Mouse (Mus musculus) kidney, postnatal 0 days (tissue): ENCODE data around the gene Arrdc4. TPM values are rescaled to one million over a fixed set of nuclear protein-coding genes. Genes with fewer than 3 reads are reported as not detected.

Experiments
- ATAC-seq: fragments of 200-750 bp; cut with Nextera tagmentation; replicated peaks from 2 replicates; pipeline ENCODE4 v1.8.0; 2017; ENCODE audit warnings: low read depth, moderate number of reproducible peaks, moderate TSS enrichment, moderate library complexity; ENCODE audit not compliant: low FRiP score
- DNase-seq: peaks from one replicate; pipeline ENCODE4 v3.0.0-alpha.2; 2016; ENCODE audit warnings: low spot score
- H3K27ac ChIP-seq: fragments of 300-500 bp; sonication (generic); 2 replicates; pipeline ENCODE4 v1.5.1; 2014; ENCODE audit warnings: mild to moderate bottlenecking
- H3K27me3 ChIP-seq: fragments of 300-500 bp; sonication (generic); 2 replicates; pipeline ENCODE4 v1.6.1; 2014; ENCODE audit warnings: low read length, mixed read lengths; ENCODE audit not compliant: insufficient read depth
- H3K36me3 ChIP-seq: fragments of 300-500 bp; sonication (generic); 2 replicates; pipeline ENCODE4 v1.6.1; 2014; ENCODE audit warnings: low read length, mixed read lengths; ENCODE audit not compliant: insufficient read depth
- H3K4me1 ChIP-seq: fragments of 300-500 bp; sonication (generic); replicated peaks from 2 replicates; pipeline ENCODE4 v1.6.1; 2014; ENCODE audit warnings: antibody characterized with exemption, low read length, mixed read lengths; ENCODE audit not compliant: insufficient read depth
- H3K4me2 ChIP-seq: fragments of 300-500 bp; sonication (generic); 2 replicates; pipeline ENCODE4 v1.6.1; 2014; ENCODE audit warnings: mild to moderate bottlenecking, low read length, moderate library complexity, mixed read lengths
- H3K4me3 ChIP-seq: fragments of 300-500 bp; sonication (generic); replicated peaks from 2 replicates; pipeline ENCODE4 v1.5.1; 2014; ENCODE audit warnings: low read depth, low read length
- H3K9ac ChIP-seq: fragments of 300-500 bp; sonication (generic); 2 replicates; pipeline ENCODE4 v1.6.1; 2014; ENCODE audit warnings: low read depth, low read length
- H3K9me3 ChIP-seq: fragments of 300-500 bp; sonication (generic); replicated peaks from 2 replicates; pipeline ENCODE4 v1.6.1; 2016; ENCODE audit warnings: low read length, inconsistent platforms, mixed read lengths
- CTCF ChIP-seq: IDR thresholded peaks from 2 replicates; pipeline ENCODE4 v1.5.1; 2016; ENCODE audit warnings: antibody characterized with exemption, low read depth, mild to moderate bottlenecking, moderate library complexity
- WGBS: fragments of 180-500 bp; shearing (Covaris S2); extraction: QIAGEN DNeasy Blood & Tissue Kit; methylation state at CpG from one replicate; pipeline ENCODE4 v1.1.7; 2014; 5-methylcytosine and 5-hydroxymethylcytosine counted together
- polyA plus RNA-seq: library from polyadenylated mRNA; unstranded; fragments of >200 nt; fragmentation: Nextera tagmentation; extraction: Ambion mirVana; gene quantifications from 2 replicates; pipeline ENCODE4 v1.2.1, GENCODE M21; 2015

The Arrdc4 gene
- polyA plus RNA-seq, 1 experiment from 2014 or later: 29.7 TPM

- H3K4me3 ChIP-seq: no peak overlapping the region
- no peak overlapping the region for H3K27ac ChIP-seq
- 6% methylated on average over 10 of the region's 10 CpGs for WGBS
- no peak overlapping the region for H3K9ac ChIP-seq
- H3K36me3 ChIP-seq: no peaks in the 10 kb centered on the region
- TF ChIP-seq CTCF: no peak
- H3K4me2 ChIP-seq: peak overlapping the region; percentile 38; the same call in 1 of the 2 replicates
- peak; percentile 83 for DNase-seq
- no peaks in the 10 kb centered on the region for H3K9me3 ChIP-seq
- ATAC-seq: peak; percentile 40; the same call in 1 of the 2 replicates
- H3K27me3 ChIP-seq: no peaks in the 10 kb centered on the region
- 0 out of 2 replicates have a peak, but pooled peaks cover 8% of the 10 kb centered on the region for H3K4me1 ChIP-seq
Observed at GRCm38 (mm10) chr7:68717498-68717897, 31.5 kb downstream of the Arrdc4 start.

GRCm38 (mm10) chr7:68716926-68717325, 32.1 kb downstream of the Arrdc4 start:
- H3K4me2 ChIP-seq: peak overlapping the region; percentile 38; the same call in 1 of the 2 replicates
- no peak for DNase-seq
- TF ChIP-seq CTCF: no peak

GRCm38 (mm10) chr7:68712928-68713327, 36.1 kb downstream of the Arrdc4 start:
- 76% methylated on average over 1 of the region's 1 CpGs for WGBS
- ATAC-seq: no peak

More at GRCm38 (mm10) chr7:68716926-68717325, 32.1 kb downstream of the Arrdc4 start:
- H3K9me3 ChIP-seq: no peaks in the 10 kb centered on the region
- 53% methylated on average over 8 of the region's 8 CpGs for WGBS
- H3K9ac ChIP-seq: no peak overlapping the region
- no peaks in the 10 kb centered on the region for H3K36me3 ChIP-seq
- H3K27ac ChIP-seq: no peak overlapping the region
- H3K27me3 ChIP-seq: no peaks in the 10 kb centered on the region
- H3K4me1 ChIP-seq: 0 out of 2 replicates have a peak, but pooled peaks cover 8% of the 10 kb centered on the region
- H3K4me3 ChIP-seq: no peak overlapping the region
- peak; percentile 25; the same call in 1 of the 2 replicates for ATAC-seq

DNA sequence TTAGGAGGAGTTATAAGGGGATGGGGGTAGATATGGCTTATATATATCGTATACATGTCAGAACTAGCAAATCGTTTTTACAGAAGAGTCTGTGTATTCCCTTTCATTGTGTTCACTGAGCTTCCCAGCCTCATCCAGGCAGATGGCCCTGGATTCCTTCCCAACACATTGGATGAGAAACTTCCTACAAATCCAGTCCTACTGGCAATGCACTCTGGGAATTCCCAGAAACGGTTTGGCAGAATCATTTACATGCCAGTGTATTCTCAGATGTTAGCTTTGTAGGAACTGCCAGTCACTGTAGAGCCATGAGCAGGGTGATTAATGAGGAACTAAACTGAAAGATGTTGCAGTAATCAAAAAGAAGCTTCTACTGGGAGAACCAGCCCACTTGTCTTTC, 36.6 kb downstream of the Arrdc4 start:
- H3K36me3 ChIP-seq: no peaks in the 10 kb centered on the region
- H3K4me2 ChIP-seq: no peak overlapping the region
- no peaks in the 10 kb centered on the region for H3K27me3 ChIP-seq
- WGBS: 78% methylated on average over 3 of the region's 3 CpGs
- no peak overlapping the region for H3K27ac ChIP-seq
- no peak for TF ChIP-seq CTCF
- H3K9me3 ChIP-seq: no peaks in the 10 kb centered on the region
- no peak overlapping the region for H3K4me3 ChIP-seq
- H3K9ac ChIP-seq: no peak overlapping the region
- H3K4me1 ChIP-seq: no peaks in the 10 kb centered on the region
- ATAC-seq: no peak
- no peak for DNase-seq

More at GRCm38 (mm10) chr7:68712928-68713327, 36.1 kb downstream of the Arrdc4 start:
- 0 out of 2 replicates have a peak, but pooled peaks cover 3% of the 10 kb centered on the region for H3K4me1 ChIP-seq
- H3K4me3 ChIP-seq: no peak overlapping the region
- DNase-seq: no peak
- no peaks in the 10 kb centered on the region for H3K27me3 ChIP-seq
- TF ChIP-seq CTCF: no peak
- no peak overlapping the region for H3K4me2 ChIP-seq
- no peak overlapping the region for H3K9ac ChIP-seq
- H3K9me3 ChIP-seq: no peaks in the 10 kb centered on the region
- no peak overlapping the region for H3K27ac ChIP-seq
- no peaks in the 10 kb centered on the region for H3K36me3 ChIP-seq

DNA sequence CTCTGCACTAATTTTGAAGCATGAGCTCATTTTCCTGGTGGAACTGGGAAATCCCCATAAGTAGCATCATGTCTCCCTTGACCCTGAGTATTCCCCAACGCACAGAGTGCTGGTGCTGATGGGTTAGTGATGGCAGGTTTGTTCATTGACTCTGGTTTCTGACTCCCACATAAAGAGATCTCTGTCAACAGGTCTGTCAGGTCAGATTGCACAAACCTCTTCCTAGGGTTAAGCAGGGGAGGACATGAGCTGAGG, 39.8 kb downstream of the Arrdc4 start:
- no peak overlapping the region for H3K4me3 ChIP-seq
- WGBS: 52% methylated on average over 1 of the region's 1 CpGs
- no peaks in the 10 kb centered on the region for H3K4me1 ChIP-seq
- H3K27me3 ChIP-seq: no peaks in the 10 kb centered on the region
- H3K27ac ChIP-seq: no peak overlapping the region
- H3K4me2 ChIP-seq: no peak overlapping the region
- ATAC-seq (no peak), DNase-seq (no peak)
- no peak overlapping the region for H3K9ac ChIP-seq
- no peaks in the 10 kb centered on the region for H3K9me3 ChIP-seq
- no peaks in the 10 kb centered on the region for H3K36me3 ChIP-seq
- TF ChIP-seq CTCF: no peak

GRCm38 (mm10) chr7:68708563-68709318, 40.3 kb downstream of the Arrdc4 start:
- Histone ChIP-seq H3K36me3 (no peaks in the 10 kb centered on the region), H3K27me3 (no peaks in the 10 kb centered on the region), H3K9me3 (no peaks in the 10 kb centered on the region), H3K27ac (no peak overlapping the region), H3K4me3 (no peak overlapping the region), H3K9ac (no peak overlapping the region), H3K4me2 (no peak overlapping the region), H3K4me1 (no peaks in the 10 kb centered on the region)
- ATAC-seq: no peak
- WGBS: 71% methylated on average over 3 of the region's 3 CpGs
- no peak for DNase-seq
- no peak for TF ChIP-seq CTCF

DNA sequence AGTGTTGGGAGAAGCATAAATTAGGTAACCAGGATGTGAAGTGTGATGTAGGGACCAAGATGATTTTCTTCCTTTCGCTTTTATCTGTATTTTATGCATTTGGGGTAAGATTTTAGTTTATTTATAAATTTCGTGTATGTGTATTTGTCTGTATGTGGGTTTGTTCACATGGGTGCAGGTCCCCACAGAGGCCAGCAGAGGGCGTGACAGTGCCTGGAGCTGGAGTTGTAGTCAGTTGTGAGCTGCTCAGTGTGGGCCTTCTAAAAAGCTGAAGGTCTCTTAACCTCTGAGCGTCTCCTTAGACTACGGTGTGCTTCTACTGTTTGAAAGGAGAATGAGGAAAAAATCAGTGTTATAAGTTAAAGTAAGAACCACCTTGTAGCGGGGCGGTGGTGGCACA, 43.9 kb downstream of the Arrdc4 start:
- no peak overlapping the region for H3K27ac ChIP-seq
- no peak overlapping the region for H3K9ac ChIP-seq
- TF ChIP-seq CTCF: peak; percentile 38
- ATAC-seq (no peak), DNase-seq (no peak)
- no peak overlapping the region for H3K4me2 ChIP-seq
- no peak overlapping the region for H3K4me3 ChIP-seq
- WGBS: 92% methylated on average over 7 of the region's 7 CpGs
- no peaks in the 10 kb centered on the region for H3K27me3 ChIP-seq
- no peaks in the 10 kb centered on the region for H3K9me3 ChIP-seq
- H3K4me1 ChIP-seq: no peaks in the 10 kb centered on the region
- H3K36me3 ChIP-seq: no peaks in the 10 kb centered on the region
